Comparison of ENCODE assay signal across 32 mouse cellular contexts in the genomic region with DNA sequence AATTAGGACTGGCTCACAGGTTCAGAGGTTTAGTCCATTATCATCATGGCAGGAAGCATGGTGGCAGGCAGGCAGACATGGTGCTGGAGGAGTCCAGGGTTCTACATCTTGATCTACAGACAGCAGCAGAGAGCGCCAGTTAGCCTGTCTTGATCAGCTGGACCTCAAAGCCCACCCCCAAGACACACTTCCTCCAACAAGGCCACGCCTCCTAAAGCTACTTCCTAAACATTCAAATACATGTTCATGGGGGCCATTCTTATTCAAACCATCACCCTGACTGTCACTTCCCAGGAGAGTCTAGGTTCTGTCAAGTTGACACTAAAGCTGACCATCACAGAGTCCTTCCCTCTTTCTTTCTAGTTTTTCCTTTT. TPM values are rescaled to one million over a fixed set of nuclear protein-coding genes. Genes with fewer than 3 reads are reported as not detected.
DNase-seq lines count a peak whose midpoint lies in the region.
"Had no signal": no experiment of that assay in that cellular context is flagged by ENCODE, and none has a peak within 500 bp of the region (broad histone marks: within the 10 kb centered on the region; RNA-seq: fewer than 3 reads in every experiment).

No protein-coding gene starts in this region.

- no peaks in the 10 kb centered on the region for H3K4me1 ChIP-seq in embryonic facial prominence, embryonic 10.5 days
- H3K4me1 ChIP-seq: embryonic facial prominence, embryonic 13.5 days; forebrain, embryonic 12.5 days; forebrain, embryonic 15.5 days; heart, embryonic 13.5 days; hindbrain, embryonic 12.5 days; intestine, embryonic 15.5 days had no signal

- no peak overlapping the region for H3K4me3 ChIP-seq in embryonic facial prominence, embryonic 10.5 days
- H3K4me3 ChIP-seq: embryonic facial prominence, embryonic 13.5 days; erythroblast, embryonic 14.5 days; forebrain, embryonic 12.5 days; forebrain, embryonic 15.5 days; heart, embryonic 13.5 days; hindbrain, embryonic 12.5 days; intestine, embryonic 15.5 days had no signal

- no peaks in the 10 kb centered on the region for H3K27me3 ChIP-seq in embryonic facial prominence, embryonic 10.5 days (replicated peaks; ENCODE audit: low read depth, poor library complexity, severe bottlenecking)
- H3K27me3 ChIP-seq: embryonic facial prominence, embryonic 13.5 days; forebrain, embryonic 12.5 days; forebrain, embryonic 15.5 days; heart, embryonic 13.5 days; hindbrain, embryonic 12.5 days; intestine, embryonic 15.5 days; Patski had no signal

- H3K27ac ChIP-seq in embryonic facial prominence, embryonic 10.5 days (replicated peaks), result no peak overlapping the region
- H3K27ac ChIP-seq: embryonic facial prominence, embryonic 13.5 days; forebrain, embryonic 12.5 days; forebrain, embryonic 15.5 days; heart, embryonic 13.5 days; hindbrain, embryonic 12.5 days; intestine, embryonic 15.5 days had no signal

- 81% methylated on average over 2 of the region's 2 CpGs for WGBS in embryonic facial prominence, embryonic 10.5 days

- DNase-seq in heart, adult 11 months, result peak; percentile 42
- DNase-seq in heart, adult 8-10 months (ENCODE audit: low spot score), result no peak
- DNase-seq in ES-CJ7 (ENCODE audit: low read depth, low spot score) (peak; percentile 35), ZHBTc4 (ENCODE audit: low read depth, low spot score) (peak; percentile 44), adipocyte (ENCODE audit: low spot score) (no peak)
- DNase-seq in left cerebral cortex, adult 8-10 months (ENCODE audit: low spot score in 2 of 2), result no peak
- no peak for DNase-seq in embryonic facial prominence, embryonic 10.5 days (ENCODE audit: low spot score)
- DNase-seq: adrenal gland, postnatal 14 days; B cell, adult 2 months; cerebellum, adult 11 months; cerebellum, adult 2 months; cerebellum, adult 9-11 months; cerebellum, postnatal 25 days; gastrocnemius, postnatal 25 days; kidney, adult 11 months had no signal

- no peaks in the 10 kb centered on the region for H3K9me3 ChIP-seq in embryonic facial prominence, embryonic 10.5 days
- H3K9me3 ChIP-seq: embryonic facial prominence, embryonic 13.5 days; forebrain, embryonic 12.5 days; forebrain, embryonic 15.5 days; heart, embryonic 13.5 days; hindbrain, embryonic 12.5 days; intestine, embryonic 15.5 days had no signal

- no peaks in the 10 kb centered on the region for H3K36me3 ChIP-seq in embryonic facial prominence, embryonic 10.5 days (replicated peaks)
- H3K36me3 ChIP-seq: embryonic facial prominence, embryonic 13.5 days; forebrain, embryonic 12.5 days; forebrain, embryonic 15.5 days; heart, embryonic 13.5 days; hindbrain, embryonic 12.5 days; intestine, embryonic 15.5 days had no signal

RNA-seq across cellular contexts. Expression of a gene that starts 9.9 kb away (rescaled TPM):
- not detected for total RNA-seq in heart, adult 8-10 months (2022)
- not detected for total RNA-seq in left cerebral cortex, adult 8-10 months (2022)
- polyA plus RNA-seq in embryonic facial prominence, embryonic 10.5 days (2016; fragmentation: Nextera tagmentation; extraction: Ambion mirVana), result not detected in 2 replicates
- total RNA-seq: adrenal gland, adult 18-20 months; adrenal gland, postnatal 14 days; adrenal gland, postnatal 4 days; common myeloid progenitor, adult 5-6 weeks; gastrocnemius, adult 8-10 months; gastrocnemius, postnatal 25 days; heart, postnatal 25 days; hematopoietic stem cell, adult 5-6 weeks had no signal
- polyA plus RNA-seq: activated CD4-positive, CD25-positive, alpha-beta regulatory T cell, adult 4 months; embryonic facial prominence, embryonic 13.5 days; erythroblast, embryonic 14.5 days; forebrain, embryonic 12.5 days; forebrain, embryonic 15.5 days; gonadal fat pad, adult 2 months; heart, embryonic 13.5 days; heart, embryonic 16.5 days; hindbrain, embryonic 12.5 days; intestine, embryonic 15.5 days had no signal

RNA-seq across cellular contexts. Expression of a gene that starts 14.5 kb away (rescaled TPM):
- total RNA-seq in heart, adult 8-10 months (2022), result 10 to 100 TPM; 30.1 to 35.5 (median 32.2) TPM
- 10 to 100 TPM; 34.6 to 40.1 (median 38.1) TPM for total RNA-seq in left cerebral cortex, adult 8-10 months (2022)
- 55.8 and 55.9 TPM in 2 replicates for polyA plus RNA-seq in embryonic facial prominence, embryonic 10.5 days (2016; fragmentation: Nextera tagmentation; extraction: Ambion mirVana)

Comparison
In these comparisons a context has a peak if more than half of its experiments do, and no peak if none do; other contexts are left out.
1. DNase-seq: peak in heart, adult 11 months (single experiment), ES-CJ7 (single experiment) and ZHBTc4 (single experiment); none in heart, adult 8-10 months (single experiment), left cerebral cortex, adult 8-10 months (0 of 2), adipocyte (single experiment) and embryonic facial prominence, embryonic 10.5 days (single experiment).